Mouse (Mus musculus) embryonic facial prominence, embryonic 11.5 days (tissue): ENCODE results near the gene Senp7. TPM values are rescaled to one million over a fixed set of nuclear protein-coding genes. Genes with fewer than 3 reads are reported as not detected.
A peak's percentile ranks its signal among the peaks of the same experiment; 100 is the strongest.
"Not testable (repeated sequence)": the region's sequence is repeated elsewhere in the genome, so short reads cannot be mapped to it uniquely, and the experiment has no call there.

Source experiments
- ATAC-seq: fragments of 200-750 bp; cut with Nextera tagmentation; replicated peaks from 2 replicates; pipeline ENCODE4 v1.8.0; 2017; ENCODE audit warnings: low read depth; ENCODE audit not compliant: insufficient number of reproducible peaks, low FRiP score, low TSS enrichment
- DNase-seq: peaks from one replicate; pipeline ENCODE4 v3.0.0-alpha.2; 2015; ENCODE audit warnings: low spot score
- H3K27ac ChIP-seq: fragments of 300-500 bp; sonication (generic); replicated peaks from 2 replicates; pipeline ENCODE4 v1.5.1; 2014; ENCODE audit warnings: mild to moderate bottlenecking, low read depth, low read length, control low read depth
- H3K27me3 ChIP-seq: fragments of 300-500 bp; sonication (generic); 2 replicates; pipeline ENCODE4 v1.6.1; 2014; ENCODE audit warnings: mild to moderate bottlenecking, low read length, moderate library complexity, mixed read lengths; ENCODE audit not compliant: control insufficient read depth, insufficient read depth
- H3K36me3 ChIP-seq: fragments of 300-500 bp; sonication (generic); replicated peaks from 2 replicates; pipeline ENCODE4 v1.6.1; 2014; ENCODE audit warnings: low read depth, mild to moderate bottlenecking, low read length, moderate library complexity, mixed read lengths; ENCODE audit not compliant: control insufficient read depth, insufficient read depth
- H3K4me1 ChIP-seq: fragments of 300-500 bp; sonication (generic); 2 replicates; pipeline ENCODE4 v1.6.1; 2014; ENCODE audit warnings: low read length, mixed read lengths; ENCODE audit not compliant: control insufficient read depth, insufficient read depth
- H3K4me2 ChIP-seq: fragments of 300-500 bp; sonication (generic); 2 replicates; pipeline ENCODE4 v1.6.1; 2014; ENCODE audit warnings: low read depth, mild to moderate bottlenecking, control low read depth, low read length, moderate library complexity
- H3K4me3 ChIP-seq: fragments of 300-500 bp; sonication (generic); 2 replicates; pipeline ENCODE4 v1.5.1; 2014; ENCODE audit warnings: low read depth, low read length, control low read depth
- H3K9ac ChIP-seq: fragments of 300-500 bp; sonication (generic); replicated peaks from 2 replicates; pipeline ENCODE4 v1.6.1; 2014; ENCODE audit warnings: mild to moderate bottlenecking, control low read depth, low read length
- H3K9me3 ChIP-seq: fragments of 300-500 bp; sonication (generic); replicated peaks from 2 replicates; pipeline ENCODE4 v1.6.1; 2016; ENCODE audit warnings: mild to moderate bottlenecking, low read length, inconsistent platforms, mixed read lengths; ENCODE audit not compliant: control insufficient read depth
- WGBS: fragments of 180-500 bp; shearing (Covaris S2); extraction: QIAGEN DNeasy Blood & Tissue Kit; methylation state at CpG from one replicate; pipeline ENCODE4 v1.1.7; 2014; 5-methylcytosine and 5-hydroxymethylcytosine counted together
- polyA plus RNA-seq: library from polyadenylated mRNA; unstranded; fragments of >200 nt; fragmentation: Nextera tagmentation; extraction: Ambion mirVana; gene quantifications from 2 replicates; pipeline ENCODE4 v1.2.1, GENCODE M21; 2014

Gene Senp7
- polyA plus RNA-seq, 1 experiment from 2014 or later, result 36.1 TPM

GRCm38 (mm10) chr16:56071317-56072232, 23.4 kb downstream of the Senp7 start:
- H3K4me2 ChIP-seq, result no peak overlapping the region
- 52% methylated on average over 5 of the region's 5 CpGs for WGBS
- H3K27ac ChIP-seq, result no peak overlapping the region
- H3K4me1 ChIP-seq, result no peaks in the 10 kb centered on the region
- no peak overlapping the region for H3K4me3 ChIP-seq
- no peaks in the 10 kb centered on the region for H3K9me3 ChIP-seq
- H3K27me3 ChIP-seq, result no peaks in the 10 kb centered on the region
- DNase-seq (no peak), ATAC-seq (no peak)
- no peaks in the 10 kb centered on the region for H3K36me3 ChIP-seq
- no peak overlapping the region for H3K9ac ChIP-seq

GRCm38 (mm10) chr16:56072533-56072932, 24.4 kb downstream of the Senp7 start:
- ATAC-seq, result no peak
- 80% methylated on average over 6 of the region's 6 CpGs for WGBS
- no peak overlapping the region for H3K4me2 ChIP-seq
- H3K36me3 ChIP-seq, result no peaks in the 10 kb centered on the region
- no peaks in the 10 kb centered on the region for H3K9me3 ChIP-seq
- no peak overlapping the region for H3K9ac ChIP-seq
- H3K27ac ChIP-seq, result no peak overlapping the region
- no peak for DNase-seq
- no peaks in the 10 kb centered on the region for H3K4me1 ChIP-seq
- no peaks in the 10 kb centered on the region for H3K27me3 ChIP-seq
- no peak overlapping the region for H3K4me3 ChIP-seq

- not testable (repeated sequence) for ATAC-seq, DNase-seq, H3K4me2 ChIP-seq, H3K27ac ChIP-seq, H3K36me3 ChIP-seq, H3K4me1 ChIP-seq, H3K9me3 ChIP-seq, H3K9ac ChIP-seq, H3K27me3 ChIP-seq, H3K4me3 ChIP-seq
- WGBS, result 94% methylated on average over 6 of the region's 6 CpGs
These were observed 25.0 kb downstream of the Senp7 start for GRCm38 (mm10) chr16:56073150-56073549.

GRCm38 (mm10) chr16:56074122-56074521, 26.0 kb downstream of the Senp7 start:
- no peak for ATAC-seq
- Histone ChIP-seq H3K4me1 (no peaks in the 10 kb centered on the region), H3K36me3 (no peaks in the 10 kb centered on the region), H3K27me3 (no peaks in the 10 kb centered on the region), H3K4me3 (no peak overlapping the region), H3K9ac (no peak overlapping the region), H3K27ac (no peak overlapping the region), H3K4me2 (no peak overlapping the region), H3K9me3 (no peaks in the 10 kb centered on the region)
- 93% methylated on average over 1 of the region's 1 CpGs for WGBS
- DNase-seq, result no peak

- WGBS, result 81% methylated on average over 5 of the region's 5 CpGs
- DNase-seq, result no peak
- no peak overlapping the region for H3K27ac ChIP-seq
- H3K9me3 ChIP-seq, result no peaks in the 10 kb centered on the region
- ATAC-seq, result no peak
- no peak overlapping the region for H3K4me3 ChIP-seq
- no peak overlapping the region for H3K4me2 ChIP-seq
- H3K27me3 ChIP-seq, result no peaks in the 10 kb centered on the region
- no peaks in the 10 kb centered on the region for H3K4me1 ChIP-seq
- no peaks in the 10 kb centered on the region for H3K36me3 ChIP-seq
- H3K9ac ChIP-seq, result peak overlapping the region; percentile 18; the same call in 1 of the 2 replicates
These were observed 26.4 kb downstream of the Senp7 start for GRCm38 (mm10) chr16:56074565-56074964.

GRCm38 (mm10) chr16:56075222-56076111, 27.3 kb downstream of the Senp7 start:
- ATAC-seq, result peak; percentile 93
- H3K27ac ChIP-seq, result peak overlapping the region; percentile 69
- H3K4me1 ChIP-seq, result no peaks in the 10 kb centered on the region
- H3K9me3 ChIP-seq, result no peaks in the 10 kb centered on the region
- peak overlapping the region; percentile 42 for H3K4me3 ChIP-seq
- under 1% methylated on average over 48 of the region's 66 CpGs for WGBS
- peak overlapping the region; percentile 60 for H3K9ac ChIP-seq
- H3K36me3 ChIP-seq, result no peaks in the 10 kb centered on the region
- H3K27me3 ChIP-seq, result no peaks in the 10 kb centered on the region
- peak; percentile 93 for DNase-seq
- peak overlapping the region; percentile 3 for H3K4me2 ChIP-seq

GRCm38 (mm10) chr16:56076121-56076869, 28.2 kb downstream of the Senp7 start:
- Histone ChIP-seq H3K27me3 (no peaks in the 10 kb centered on the region), H3K9me3 (no peaks in the 10 kb centered on the region), H3K4me1 (no peaks in the 10 kb centered on the region), H3K4me2 (peak overlapping the region; percentile 3), H3K9ac (peak overlapping the region; percentile 60; the same call in 1 of the 2 replicates), H3K27ac (no peak overlapping the region; the same call in 1 of the 2 replicates), H3K36me3 (no peaks in the 10 kb centered on the region), H3K4me3 (peak overlapping the region; percentile 42)
- ATAC-seq, result no peak
- WGBS, result 12% methylated on average over 11 of the region's 11 CpGs
- DNase-seq, result no peak
